Mouse (Mus musculus) gonadal fat pad, adult 2 months (tissue): ENCODE measurements around the gene Chd1. TPM values are rescaled to one million over a fixed set of nuclear protein-coding genes. Genes with fewer than 3 reads are reported as not detected.
A peak's percentile ranks its signal among the peaks of the same experiment; 100 is the strongest.
"Not testable (repeated sequence)": the region's sequence is repeated elsewhere in the genome, so short reads cannot be mapped to it uniquely, and the experiment has no call there.

ENCODE experiments used
- DNase-seq: peaks from one replicate; pipeline ENCODE4 v3.0.0-alpha.2; 2012; ENCODE audit warnings: low read depth
- polyA plus RNA-seq: library from polyadenylated mRNA; depleted of rRNA; stranded (reverse); fragments of >200 nt; gene quantifications from 2 replicates; pipeline ENCODE4 v1.2.3, GENCODE M21; 2012; rRNA removed

Gene Chd1
- polyA plus RNA-seq, result 3.0 and 6.8 TPM in 2 replicates

- DNase-seq, result peak; percentile 34
These were observed at the start of gene Chd1 for GRCm38 (mm10) chr17:15704475-15705300. TSS of gene Chd1 (plus strand) at chr17:15704967.

DNA sequence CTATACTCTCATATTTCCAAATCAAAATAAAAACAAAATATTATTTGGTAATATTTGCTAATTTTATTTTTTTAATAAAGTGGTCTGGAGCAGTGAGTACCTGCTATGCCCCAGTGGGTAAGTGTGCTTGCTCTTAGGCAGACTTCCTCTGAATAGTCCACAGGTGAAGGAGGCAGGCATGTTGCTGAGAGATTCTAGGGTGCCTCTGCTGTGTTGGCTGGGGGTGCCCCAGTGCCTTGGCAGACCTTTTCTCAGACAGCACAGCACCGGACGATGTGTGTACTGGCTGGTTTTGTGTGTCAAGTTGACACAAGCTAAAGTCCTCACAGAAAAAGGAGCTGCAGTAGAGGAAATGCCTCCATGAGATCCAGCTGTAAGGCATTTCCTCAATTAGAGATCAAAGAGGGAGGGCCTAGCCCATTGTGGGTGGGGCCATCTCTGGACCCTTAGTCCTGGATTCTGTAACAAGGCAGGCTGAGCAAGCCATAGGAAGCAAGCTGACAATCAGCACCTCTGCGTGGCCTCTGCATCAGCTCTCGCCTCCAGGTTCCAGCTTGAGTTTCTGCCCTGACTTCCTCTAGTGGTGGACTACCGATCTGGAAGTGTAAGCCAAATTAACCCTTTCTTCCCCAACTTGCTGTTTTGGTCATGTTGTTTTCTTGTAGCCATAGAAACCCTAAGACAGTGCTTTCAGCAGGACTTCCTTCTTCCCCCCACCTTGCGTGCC is 47.7 kb upstream of the Chd1 start:
- no peak for DNase-seq

DNA sequence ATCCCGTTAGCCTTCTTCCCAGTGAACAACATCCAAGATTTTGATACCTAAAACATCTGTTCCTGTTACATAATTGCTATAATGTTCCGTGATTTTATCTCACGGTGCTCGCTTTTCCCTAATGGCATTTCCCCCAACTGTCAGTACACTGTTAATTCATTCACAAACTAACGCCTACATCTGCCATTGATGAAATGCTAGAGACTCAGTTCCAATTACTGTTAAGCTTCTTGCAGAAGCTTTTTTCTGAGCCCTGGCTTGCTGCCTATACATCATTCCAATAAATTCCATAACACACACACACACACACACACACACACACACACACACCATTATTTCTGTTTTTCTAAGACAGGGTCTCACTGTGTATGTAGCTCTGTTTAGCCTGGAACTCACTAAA is 31.9 kb upstream of the Chd1 start:
- DNase-seq, result peak; percentile 49

DNA sequence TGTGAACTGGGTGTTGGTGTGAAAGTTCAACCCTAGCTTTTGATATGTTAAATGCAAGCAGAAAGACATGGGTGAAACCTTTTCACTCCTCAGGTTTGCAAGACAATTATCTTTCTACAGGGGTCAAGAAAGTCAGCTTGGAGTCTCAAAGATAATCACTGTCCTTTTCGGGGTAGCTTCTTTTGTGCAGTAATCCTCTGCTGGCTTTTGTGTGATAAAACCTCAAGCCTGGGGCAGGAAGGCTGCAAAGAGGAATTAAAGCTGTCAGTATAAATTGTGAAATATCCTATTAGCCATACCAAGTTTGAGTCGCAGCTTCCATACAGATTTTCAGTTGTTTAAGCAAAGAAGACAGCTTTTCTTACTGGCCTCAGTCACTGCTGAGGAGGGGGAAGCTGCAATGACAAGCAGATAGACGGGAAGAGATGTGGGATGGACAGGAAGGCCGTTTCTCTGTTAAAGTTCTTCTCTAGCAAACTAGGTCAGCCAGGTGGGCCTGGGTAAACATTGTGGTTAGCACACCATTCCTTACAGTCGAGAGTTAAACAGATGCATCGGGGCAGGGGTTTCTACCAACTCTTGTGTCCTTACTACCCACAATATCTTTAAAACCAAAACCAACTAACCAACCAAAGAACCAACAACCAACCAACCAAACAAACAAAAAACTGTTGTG is 26.7 kb upstream of the Chd1 start:
- no peak for DNase-seq

DNA sequence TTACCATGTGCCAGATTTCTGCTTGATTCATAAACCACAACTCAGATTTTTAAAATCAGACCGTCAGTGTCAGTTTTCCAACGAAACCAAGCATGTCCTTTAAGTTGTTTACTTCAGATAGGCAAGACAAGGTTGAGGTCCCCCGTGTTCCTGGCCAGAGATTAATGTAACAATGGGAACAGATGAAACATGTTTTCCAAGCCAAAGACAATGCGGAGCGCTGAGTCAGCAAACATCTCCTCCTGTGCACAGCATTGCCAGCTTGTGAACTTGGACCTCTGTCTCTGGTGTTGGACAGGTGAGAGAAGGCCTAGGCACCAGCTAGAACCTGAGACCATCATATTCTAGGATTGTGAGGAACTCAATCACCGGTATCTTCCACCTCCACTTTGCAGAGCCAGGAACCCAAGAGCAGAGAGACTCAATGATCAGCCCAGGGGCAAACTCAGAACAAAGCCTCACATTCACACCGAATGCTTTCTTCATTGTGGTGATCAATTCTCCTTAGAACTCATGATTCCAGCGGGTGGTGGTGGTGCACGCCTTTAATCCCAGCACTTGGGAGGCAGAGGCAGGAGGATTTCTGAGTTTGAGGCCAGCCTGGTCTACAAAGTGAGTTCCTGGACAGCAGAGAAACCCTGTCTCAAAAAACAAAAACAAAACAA is 24.7 kb upstream of the Chd1 start:
- DNase-seq, result no peak

- no peak for DNase-seq
These were observed 24.1 kb upstream of the Chd1 start for GRCm38 (mm10) chr17:15680661-15681060.

DNA sequence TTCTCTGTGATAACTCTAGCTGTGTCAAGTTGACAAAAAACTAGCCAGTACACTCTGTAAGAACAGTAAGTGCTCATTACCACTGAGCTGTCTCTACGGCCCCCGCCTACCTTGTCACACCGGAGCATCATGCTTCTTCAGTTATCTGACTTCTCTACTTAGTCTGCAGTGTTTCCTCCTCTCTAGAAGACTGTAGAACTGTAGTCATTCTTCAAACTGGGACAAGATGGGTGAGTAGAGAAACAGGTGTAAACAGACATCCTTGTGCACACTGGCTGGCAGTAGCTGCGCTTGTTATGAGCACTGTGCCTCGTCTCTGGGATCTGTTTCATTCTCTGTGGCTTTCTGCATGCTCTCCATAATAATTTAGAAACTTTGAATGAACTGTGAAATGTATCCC is 18.4 kb upstream of the Chd1 start:
- no peak for DNase-seq

- no peak for DNase-seq
These were observed 14.5 kb upstream of the Chd1 start for GRCm38 (mm10) chr17:15690304-15690703.

DNA sequence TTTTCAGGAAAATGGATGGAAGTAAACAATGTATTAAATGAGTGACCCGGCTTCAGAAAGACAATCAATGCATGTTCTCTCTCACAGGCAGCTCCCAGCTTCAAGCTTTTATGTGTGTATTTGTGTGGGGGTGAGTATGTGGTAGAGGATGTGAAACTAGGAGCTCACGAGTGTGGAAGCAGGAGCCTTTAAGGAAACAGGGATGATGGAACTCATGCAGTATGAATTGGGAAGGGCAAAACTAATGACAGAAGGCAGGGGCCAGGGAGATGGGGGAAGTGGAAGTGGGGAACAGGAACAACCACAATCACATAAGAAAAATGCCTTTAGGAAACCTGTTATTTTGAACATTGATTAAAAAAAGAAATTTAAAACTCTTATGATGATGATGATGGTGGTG is 9.2 kb upstream of the Chd1 start:
- DNase-seq, result no peak

GRCm38 (mm10) chr17:15698956-15699355 is 5.8 kb upstream of the Chd1 start:
- DNase-seq, result no peak

GRCm38 (mm10) chr17:15701505-15701904 is 3.3 kb upstream of the Chd1 start:
- no peak for DNase-seq

GRCm38 (mm10) chr17:15704158-15704474 is 651 bp upstream of the Chd1 start:
- no peak for DNase-seq

DNA sequence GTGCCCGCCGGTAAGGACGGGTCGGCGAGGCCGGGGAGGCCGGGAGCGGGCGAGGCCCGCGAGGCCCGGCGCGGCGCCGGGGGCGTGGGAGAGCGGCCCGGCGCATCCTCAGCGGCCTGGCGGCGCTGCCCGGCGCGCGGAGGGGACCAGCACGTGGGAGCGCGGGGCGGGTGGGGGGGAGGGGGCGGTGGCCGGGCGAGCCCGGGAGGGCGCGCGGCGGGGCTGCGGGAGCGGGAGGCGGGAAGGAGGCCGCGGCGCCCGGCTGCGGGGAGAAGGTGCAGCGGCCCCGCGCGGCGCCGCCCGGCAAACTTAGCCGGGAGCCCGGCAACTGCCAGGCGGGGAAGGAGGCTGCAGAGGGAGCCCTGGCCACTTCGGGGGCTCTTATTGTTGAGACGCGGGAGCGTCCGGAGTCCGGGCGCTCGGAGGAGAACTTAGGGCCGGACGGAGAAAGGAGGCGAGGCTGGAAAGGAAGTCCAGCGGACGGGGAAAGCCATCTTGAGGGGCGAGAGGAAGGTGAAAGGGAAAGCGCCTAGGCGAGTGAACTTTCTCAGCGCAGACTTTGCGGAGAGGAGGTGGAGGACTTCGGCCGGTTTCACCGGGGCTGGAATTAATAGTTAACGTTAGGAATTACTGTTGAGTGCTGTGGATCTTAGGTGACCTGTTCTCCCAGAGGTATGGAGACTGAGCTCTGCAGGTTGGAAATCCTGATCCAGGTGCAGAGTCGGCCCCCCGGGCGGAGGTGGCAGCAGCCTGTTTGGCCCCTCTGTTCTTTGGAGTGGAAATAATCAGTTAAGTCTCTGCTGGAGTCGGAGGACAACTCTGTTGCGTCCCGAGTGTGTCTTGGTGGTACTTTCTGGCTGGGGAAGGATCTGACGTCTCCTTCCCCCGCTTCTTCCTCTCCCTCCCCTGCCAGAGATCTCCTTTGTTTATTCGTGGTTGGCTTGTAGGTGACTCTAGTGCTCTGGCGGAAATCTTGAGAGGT is 827 bp downstream of the Chd1 start:
- no peak for DNase-seq

GRCm38 (mm10) chr17:15714507-15714906 is 9.7 kb downstream of the Chd1 start:
- no peak for DNase-seq

- DNase-seq, result no peak
These were observed 10.5 kb downstream of the Chd1 start for GRCm38 (mm10) chr17:15715013-15715902.

DNA sequence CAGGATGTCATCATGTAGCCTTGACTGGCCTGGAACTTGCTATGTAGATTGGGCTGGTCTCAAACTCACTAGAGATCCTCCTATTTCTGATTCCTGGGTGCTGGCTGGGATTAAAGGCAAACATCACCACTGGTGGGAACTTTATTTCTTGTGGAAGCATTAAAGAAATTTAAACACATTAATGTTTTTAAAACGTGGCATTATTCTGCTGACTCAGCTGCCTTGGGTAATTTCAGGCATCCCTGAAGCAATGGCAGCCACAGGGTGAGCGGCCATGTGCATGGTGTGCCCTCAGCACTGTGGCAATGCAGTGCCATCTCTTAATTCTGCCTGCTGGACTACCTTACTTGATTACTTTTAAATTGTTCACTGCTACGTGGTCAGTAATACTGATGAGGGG is 11.2 kb downstream of the Chd1 start:
- DNase-seq, result no peak

DNA sequence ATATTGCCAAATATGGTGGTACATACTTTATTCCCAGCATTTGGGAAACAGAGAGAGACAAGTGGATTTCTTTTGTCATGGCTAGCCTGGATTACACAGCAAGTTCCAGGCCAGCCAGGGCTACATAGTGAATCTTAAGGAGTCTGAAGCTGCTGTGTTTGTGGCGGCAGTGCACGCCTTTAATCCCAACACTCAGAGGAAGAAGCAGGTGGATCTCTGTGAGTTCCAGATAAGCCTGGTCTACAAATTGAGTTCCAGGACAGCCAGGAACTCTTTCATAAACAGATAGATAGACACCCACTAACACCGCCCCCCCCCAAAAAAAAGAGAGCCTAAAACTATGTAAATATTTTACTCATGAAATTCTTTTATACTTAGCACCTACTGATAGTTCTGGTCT is 16.1 kb downstream of the Chd1 start:
- DNase-seq, result no peak

DNA sequence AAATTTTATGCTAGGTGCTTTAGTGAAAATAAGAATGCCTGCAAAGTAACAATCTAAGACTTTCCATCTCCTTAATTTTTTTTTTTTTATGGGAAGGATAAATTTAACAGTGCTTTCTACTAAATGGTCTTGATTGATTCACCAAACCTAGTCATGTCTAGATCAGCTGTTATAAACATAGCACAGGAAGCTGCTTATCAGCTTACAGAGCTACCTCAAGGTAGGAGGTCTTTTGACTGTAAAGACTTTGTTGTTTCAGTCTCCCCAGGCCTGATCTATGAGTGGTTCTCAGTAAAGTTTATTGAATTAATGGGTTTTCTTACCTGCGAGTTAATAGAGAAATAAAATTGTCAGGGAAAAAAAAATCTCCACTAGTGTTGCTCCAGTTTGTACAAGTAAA is 18.5 kb downstream of the Chd1 start:
- no peak for DNase-seq

DNA sequence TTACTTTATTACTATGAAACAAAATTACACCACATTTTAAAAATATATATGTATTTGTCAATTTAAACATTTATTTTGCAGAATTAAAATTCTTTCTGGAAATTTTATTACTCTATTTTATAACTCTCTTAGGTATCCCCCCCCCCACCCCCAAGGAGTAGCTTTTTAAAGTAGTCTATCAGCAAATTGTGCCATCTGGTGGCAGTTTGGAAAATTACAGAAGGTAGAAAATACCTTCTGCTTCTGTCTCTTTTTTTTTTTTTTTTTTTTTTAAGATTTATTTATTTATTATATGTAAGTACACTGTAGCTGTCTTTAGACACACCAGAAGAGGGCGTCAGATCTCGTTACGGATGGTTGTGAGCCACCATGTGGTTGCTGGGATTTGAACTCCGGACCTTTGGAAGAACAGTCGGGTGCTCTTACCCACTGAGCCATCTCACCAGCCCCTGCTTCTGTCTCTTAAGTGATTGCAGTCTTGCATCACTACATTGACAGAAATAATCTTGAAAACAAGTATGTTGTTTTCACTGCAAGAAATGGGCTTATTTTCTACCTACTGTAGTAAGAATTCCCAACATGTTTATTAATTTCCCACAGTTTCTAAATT is 19.2 kb downstream of the Chd1 start:
- not testable (repeated sequence) for DNase-seq

- DNase-seq, result no peak
These were observed 26.9 kb downstream of the Chd1 start for GRCm38 (mm10) chr17:15731706-15732105.
